Mouse (Mus musculus) forebrain, postnatal 0 days (tissue): ENCODE data around the gene Sbf2. TPM values are rescaled to one million over a fixed set of nuclear protein-coding genes. Genes with fewer than 3 reads are reported as not detected.
"Not testable (repeated sequence)": the region's sequence is repeated elsewhere in the genome, so short reads cannot be mapped to it uniquely, and the experiment has no call there.

Experiments used
- ATAC-seq: fragments of 200-750 bp; cut with Nextera tagmentation; 2 replicates; pipeline ENCODE4 v1.8.0; 2017; ENCODE audit warnings: mild to moderate bottlenecking, moderate library complexity
- DNase-seq: peaks from one replicate; pipeline ENCODE4 v3.0.0-alpha.2; 2015
- H3K27ac ChIP-seq: fragments of 300-500 bp; sonication (generic); 2 replicates; pipeline ENCODE4 v1.5.1; 2014; ENCODE audit warnings: low read depth, mild to moderate bottlenecking, antibody characterized with exemption, low read length, moderate library complexity, mixed read lengths
- H3K27me3 ChIP-seq: fragments of 300-500 bp; sonication (generic); 2 replicates; pipeline ENCODE4 v1.6.1; 2014; ENCODE audit warnings: mild to moderate bottlenecking, low read length, mixed read lengths; ENCODE audit not compliant: insufficient read depth
- H3K36me3 ChIP-seq: fragments of 300-500 bp; sonication (generic); 2 replicates; pipeline ENCODE4 v1.6.1; 2014; ENCODE audit warnings: mild to moderate bottlenecking, moderate library complexity; ENCODE audit not compliant: insufficient read depth
- H3K4me1 ChIP-seq: fragments of 300-500 bp; sonication (generic); 2 replicates; pipeline ENCODE4 v1.6.1; 2014; ENCODE audit warnings: antibody characterized with exemption; ENCODE audit not compliant: insufficient read depth
- H3K4me2 ChIP-seq: fragments of 300-500 bp; sonication (generic); 2 replicates; pipeline ENCODE4 v1.6.1; 2014; ENCODE audit warnings: low read depth, mild to moderate bottlenecking, moderate library complexity
- H3K4me3 ChIP-seq: fragments of 300-500 bp; sonication (generic); 2 replicates; pipeline ENCODE4 v1.5.1; 2014; ENCODE audit warnings: low read depth, low read length, mixed read lengths
- H3K9ac ChIP-seq: fragments of 300-500 bp; sonication (generic); 2 replicates; pipeline ENCODE4 v1.6.1; 2014; ENCODE audit warnings: mild to moderate bottlenecking
- H3K9me3 ChIP-seq: fragments of 300-500 bp; sonication (generic); 2 replicates; pipeline ENCODE4 v1.6.1; 2016; ENCODE audit warnings: low read length
- CTCF ChIP-seq: sonication (generic); IDR thresholded peaks from 2 replicates; pipeline ENCODE4 v1.5.1; 2016; ENCODE audit warnings: antibody characterized with exemption, control low read depth, low read depth
- WGBS: fragments of 180-500 bp; shearing (Covaris S2); extraction: QIAGEN DNeasy Blood & Tissue Kit; methylation state at CpG from one replicate; pipeline ENCODE4 v1.1.7; 2014; 5-methylcytosine and 5-hydroxymethylcytosine counted together
- polyA plus RNA-seq: library from polyadenylated mRNA; unstranded; fragments of >200 nt; fragmentation: Nextera tagmentation; extraction: Ambion mirVana; gene quantifications from 2 replicates; pipeline ENCODE4 v1.2.1, GENCODE M21; 2015
- total RNA-seq: library from RNA; depleted of rRNA; stranded (reverse); fragments of >200 nt; gene quantifications from 2 replicates; pipeline ENCODE4 v1.2.3, GENCODE M21; 2014

The Sbf2 gene
- total and polyA plus RNA-seq, 2 experiments from 2014 or later, result 43.3 to 88.3 TPM

DNA sequence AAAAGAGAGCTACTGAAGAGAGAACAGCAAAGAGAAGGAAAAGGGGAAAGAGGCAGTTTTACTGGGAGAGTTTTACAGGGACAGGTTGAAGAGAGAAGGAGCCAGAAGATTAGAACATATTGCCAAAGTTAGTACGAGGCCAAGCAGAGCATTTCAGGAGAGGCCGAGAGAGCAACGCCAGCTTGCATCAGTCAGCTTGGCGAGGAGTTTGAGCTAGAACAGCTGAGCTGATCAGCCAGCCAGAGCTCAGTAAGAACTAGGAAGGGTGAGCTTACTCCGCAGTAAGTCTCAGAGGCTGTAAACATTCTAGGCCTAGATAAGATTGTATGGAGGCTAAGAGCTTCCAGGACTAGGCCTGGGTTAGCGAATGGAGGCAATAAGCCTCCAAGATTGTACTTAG lies 222.1 kb downstream of the Sbf2 start:
- Histone ChIP-seq H3K27me3 (no peaks in the 10 kb centered on the region), H3K27ac (no peak overlapping the region), H3K9ac (no peak overlapping the region), H3K4me2 (no peak overlapping the region), H3K4me3 (no peak overlapping the region), H3K4me1 (no peaks in the 10 kb centered on the region), H3K36me3 (peaks cover under 1% of the 10 kb centered on the region; the same call in 1 of the 2 replicates), H3K9me3 (no peaks in the 10 kb centered on the region)
- no peak for TF ChIP-seq CTCF
- DNase-seq (peak; percentile 17), ATAC-seq (no peak)
- WGBS, result 81% methylated on average over 6 of the region's 6 CpGs

DNA sequence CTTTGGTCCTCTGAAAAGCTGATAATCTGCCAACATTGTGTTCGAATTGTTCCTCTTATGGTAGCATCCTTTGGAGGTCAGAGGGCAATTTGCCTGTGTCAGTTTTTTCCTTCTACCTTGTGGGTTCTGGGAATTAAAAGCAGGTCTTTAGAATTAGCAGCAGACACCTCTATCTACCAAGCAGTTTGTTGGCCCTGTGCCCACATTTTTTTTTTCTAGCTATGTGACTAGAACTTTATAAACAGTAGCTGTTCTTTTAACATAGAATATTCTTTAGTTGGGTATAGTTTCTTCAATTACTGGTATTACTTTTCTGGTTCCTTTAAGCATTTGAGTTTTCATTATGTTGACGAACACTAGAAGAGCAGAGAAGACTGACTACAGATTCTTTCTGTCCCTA lies 223.1 kb downstream of the Sbf2 start:
- no peak overlapping the region for H3K27ac ChIP-seq
- no peaks in the 10 kb centered on the region; the same call in 1 of the 2 replicates for H3K36me3 ChIP-seq
- H3K4me1 ChIP-seq, result no peaks in the 10 kb centered on the region
- H3K27me3 ChIP-seq, result no peaks in the 10 kb centered on the region
- DNase-seq (no peak), ATAC-seq (no peak)
- no peak for TF ChIP-seq CTCF
- no peak overlapping the region for H3K4me3 ChIP-seq
- no peak overlapping the region for H3K4me2 ChIP-seq
- no peak overlapping the region for H3K9ac ChIP-seq
- 86% methylated on average over 2 of the region's 2 CpGs for WGBS
- no peaks in the 10 kb centered on the region for H3K9me3 ChIP-seq

DNA sequence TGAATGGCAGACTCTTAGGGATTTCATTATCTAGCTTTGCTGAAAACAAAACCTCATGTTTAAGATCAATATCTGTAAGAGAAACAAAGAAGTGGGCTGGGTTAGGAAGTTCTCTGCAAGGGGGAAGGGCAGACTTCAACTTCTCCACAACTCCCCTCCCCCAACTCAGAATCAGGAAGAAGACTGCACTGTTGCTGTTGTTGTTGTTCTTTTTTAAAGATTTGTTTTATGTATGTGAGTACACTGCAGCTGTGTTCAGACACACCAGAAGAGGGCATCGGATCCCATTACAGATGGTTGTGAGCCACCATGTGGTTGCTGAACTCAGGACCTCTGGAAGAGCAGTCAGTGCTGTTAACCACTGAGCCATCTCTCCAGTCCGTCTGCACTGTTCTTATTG lies 225.8 kb downstream of the Sbf2 start:
- ATAC-seq, H3K4me3 ChIP-seq, H3K4me1 ChIP-seq, H3K4me2 ChIP-seq, H3K27ac ChIP-seq, H3K9me3 ChIP-seq, H3K27me3 ChIP-seq, DNase-seq, H3K9ac ChIP-seq, H3K36me3 ChIP-seq: not testable (repeated sequence)
- 62% methylated on average over 2 of the region's 2 CpGs for WGBS

DNA sequence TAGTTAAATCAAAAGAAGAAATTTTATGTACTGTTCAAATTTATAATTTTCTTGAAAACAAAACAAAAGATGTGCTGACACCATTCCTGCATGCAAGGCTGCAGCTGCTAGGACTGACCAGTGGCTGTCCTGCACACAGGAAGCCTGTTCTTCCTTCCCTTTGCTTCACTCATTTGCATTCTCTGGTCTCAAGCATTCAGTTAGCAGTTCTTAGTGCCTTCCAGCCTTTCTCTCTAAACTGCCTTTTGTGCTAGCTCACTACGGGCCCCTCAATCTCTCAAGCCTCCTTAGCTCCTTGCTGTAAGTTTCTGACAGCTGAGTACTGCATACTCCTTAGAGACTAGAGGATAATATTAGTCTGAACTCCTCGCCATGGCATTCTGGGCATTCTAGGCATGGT lies 227.2 kb downstream of the Sbf2 start:
- no peak overlapping the region for H3K9ac ChIP-seq
- ATAC-seq, result no peak; the same call in 1 of the 2 replicates
- peaks cover 4% of the 10 kb centered on the region; the same call in 1 of the 2 replicates for H3K36me3 ChIP-seq
- no peak for DNase-seq
- no peaks in the 10 kb centered on the region for H3K9me3 ChIP-seq
- H3K4me2 ChIP-seq, result no peak overlapping the region
- 34% methylated on average over 2 of the region's 2 CpGs for WGBS
- no peaks in the 10 kb centered on the region for H3K4me1 ChIP-seq
- no peak for TF ChIP-seq CTCF
- no peak overlapping the region for H3K4me3 ChIP-seq
- no peak overlapping the region for H3K27ac ChIP-seq
- no peaks in the 10 kb centered on the region for H3K27me3 ChIP-seq

DNA sequence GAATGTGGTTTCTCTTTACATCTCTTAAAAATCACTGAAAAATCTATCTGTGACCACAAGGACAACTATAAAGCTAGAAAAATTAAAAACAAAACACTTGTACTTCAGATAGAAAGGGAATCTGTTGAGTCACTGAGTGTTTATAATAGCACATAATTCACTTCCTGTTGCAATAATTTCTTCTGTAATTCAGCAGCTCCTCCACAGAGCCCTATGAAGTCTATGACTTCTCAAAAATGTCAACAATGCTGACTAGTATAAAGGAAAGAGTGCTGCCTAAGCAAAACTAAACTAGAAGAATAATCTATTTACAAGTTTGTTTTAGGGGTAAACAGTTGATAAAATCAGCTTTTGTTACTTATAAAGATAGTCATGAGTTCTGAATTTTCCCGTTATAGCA lies 229.2 kb downstream of the Sbf2 start:
- H3K4me2 ChIP-seq, result no peak overlapping the region
- H3K9ac ChIP-seq, result no peak overlapping the region
- no peaks in the 10 kb centered on the region for H3K4me1 ChIP-seq
- ATAC-seq (no peak), DNase-seq (no peak)
- no peaks in the 10 kb centered on the region for H3K9me3 ChIP-seq
- H3K36me3 ChIP-seq, result 0 out of 2 replicates have a peak, but pooled peaks cover 4% of the 10 kb centered on the region
- H3K27ac ChIP-seq, result no peak overlapping the region
- 98% methylated on average over 1 of the region's 1 CpGs for WGBS
- TF ChIP-seq CTCF, result no peak
- H3K27me3 ChIP-seq, result no peaks in the 10 kb centered on the region
- no peak overlapping the region for H3K4me3 ChIP-seq

DNA sequence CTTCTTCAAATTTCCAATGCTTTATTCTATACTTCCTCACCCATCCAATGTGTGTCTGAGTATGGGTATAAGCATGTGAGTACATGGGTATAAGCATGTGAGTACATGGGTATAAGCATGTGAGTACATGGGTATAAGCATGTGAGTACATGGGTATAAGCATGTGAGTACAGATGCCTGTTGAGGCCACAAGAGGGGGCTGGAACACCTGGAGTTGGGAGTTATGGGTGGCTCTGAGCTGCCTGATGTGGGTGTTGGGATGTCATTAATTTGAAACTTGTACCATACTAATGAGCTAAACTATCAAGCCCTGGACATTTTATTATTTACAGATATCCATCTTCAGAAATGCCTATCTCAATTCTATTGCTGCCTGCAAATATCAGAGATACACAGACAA lies 230.4 kb downstream of the Sbf2 start:
- Histone ChIP-seq H3K4me3 (no peak overlapping the region), H3K27me3 (no peaks in the 10 kb centered on the region), H3K9ac (no peak overlapping the region), H3K27ac (no peak overlapping the region), H3K36me3 (0 out of 2 replicates have a peak, but pooled peaks cover 4% of the 10 kb centered on the region), H3K4me1 (no peaks in the 10 kb centered on the region), H3K9me3 (no peaks in the 10 kb centered on the region), H3K4me2 (no peak overlapping the region)
- TF ChIP-seq CTCF, result no peak
- DNase-seq (no peak), ATAC-seq (no peak)

DNA sequence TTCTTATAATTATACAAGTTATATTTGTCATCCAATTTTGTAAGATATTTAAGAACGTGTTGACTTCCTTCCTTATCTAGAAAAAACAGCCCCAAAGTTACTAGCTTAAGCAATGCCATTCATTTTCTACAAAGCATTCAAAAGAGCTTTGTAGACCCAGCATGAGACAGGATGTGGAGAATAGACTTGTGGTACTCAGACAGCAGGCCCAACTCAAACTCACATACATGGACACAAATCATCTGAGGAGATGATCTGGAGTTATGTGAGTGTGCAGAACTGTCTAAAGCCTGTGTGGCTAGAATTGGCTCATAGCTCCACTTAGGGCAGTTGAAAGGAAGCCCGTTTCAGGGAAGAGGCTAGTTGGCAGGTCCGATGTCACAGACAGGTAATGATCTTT lies 233.1 kb downstream of the Sbf2 start:
- no peaks in the 10 kb centered on the region for H3K9me3 ChIP-seq
- 0 out of 2 replicates have a peak, but pooled peaks cover 9% of the 10 kb centered on the region for H3K36me3 ChIP-seq
- H3K9ac ChIP-seq, result no peak overlapping the region
- H3K27me3 ChIP-seq, result no peaks in the 10 kb centered on the region
- no peak overlapping the region for H3K4me3 ChIP-seq
- no peak for DNase-seq
- WGBS, result 90% methylated on average over 3 of the region's 3 CpGs
- TF ChIP-seq CTCF, result no peak
- H3K27ac ChIP-seq, result no peak overlapping the region
- no peaks in the 10 kb centered on the region for H3K4me1 ChIP-seq
- ATAC-seq, result no peak
- no peak overlapping the region for H3K4me2 ChIP-seq
